Mouse (Mus musculus): ENCODE measurements around the gene Rnaseh2b. TPM values are rescaled to one million over a fixed set of nuclear protein-coding genes. Genes with fewer than 3 reads are reported as not detected.

The Rnaseh2b gene
- total RNA-seq (2021), result 10 to 100 TPM; 14.3 to 17.9 TPM
- long read RNA-seq, experiment 1, transcript Rnaseh2b-201 (11 exons, 1,494 nt), result major isoform, 5 of 11 reads
- long read RNA-seq, experiment 1, partial matches to known transcripts, result 2 of 11 reads
- long read RNA-seq, experiment 1, other reads (novel, unspliced or antisense), result 4 of 11 reads
- long read RNA-seq, experiment 2, transcript Rnaseh2b-201 (11 exons, 1,494 nt), result major isoform, 10 of 17 reads
- long read RNA-seq, experiment 2, partial matches to known transcripts, result 0 of 17 reads
- long read RNA-seq, experiment 2, other reads (novel, unspliced or antisense), result 7 of 17 reads

DNA sequence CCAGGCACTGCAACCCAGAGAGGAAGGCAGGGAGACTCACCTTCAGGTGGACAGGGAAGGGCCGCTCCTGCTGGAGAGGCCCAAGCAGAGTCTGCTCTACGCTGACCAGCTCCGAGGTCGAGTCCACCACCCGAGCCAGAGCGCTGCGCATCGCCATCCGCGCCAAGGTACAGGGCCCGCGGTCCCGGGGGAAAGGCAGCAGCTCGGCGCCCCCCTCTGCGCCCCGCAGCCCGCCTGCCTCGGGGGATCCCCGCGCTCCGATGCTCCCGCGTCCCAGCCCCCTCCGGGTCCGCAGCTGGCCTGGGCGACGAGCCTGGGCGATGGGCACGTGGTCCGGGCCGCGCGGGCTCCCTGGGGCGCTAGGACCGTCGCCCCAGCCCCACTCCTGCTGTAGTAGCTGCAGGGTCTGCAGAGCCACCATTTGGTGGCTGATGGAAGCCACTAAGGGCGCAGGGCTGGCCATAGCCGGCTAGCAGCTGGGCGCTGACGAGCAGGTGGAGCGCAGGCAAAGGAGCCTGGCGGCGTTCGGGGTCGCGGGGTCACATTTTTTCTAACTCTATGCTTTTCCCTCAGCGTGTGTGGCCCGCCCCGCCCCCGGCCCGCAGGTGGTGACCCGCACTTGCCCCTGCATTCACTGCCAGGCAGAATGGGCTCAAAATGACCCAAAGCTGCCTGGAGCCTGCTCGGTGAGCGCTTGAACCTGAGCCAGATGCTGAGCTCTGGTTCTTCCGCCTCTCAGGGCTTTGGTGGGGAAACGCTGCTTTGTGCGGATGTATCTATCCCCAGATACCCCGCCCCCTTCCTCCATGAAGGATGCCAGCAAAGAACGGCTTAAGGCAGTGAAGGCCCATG, at the start of gene Rnaseh2b, which contains the start of gene Dleu7:
Gene Rnaseh2b (plus strand): TSS at position 102 of the 852 bp plus-strand sequence.
Gene Dleu7 (minus strand): TSS at position 560 of the 852 bp plus-strand sequence.
- DNase-seq (ENCODE audit: low spot score in 2 of 2), result peak; percentile 9 to 24

DNA sequence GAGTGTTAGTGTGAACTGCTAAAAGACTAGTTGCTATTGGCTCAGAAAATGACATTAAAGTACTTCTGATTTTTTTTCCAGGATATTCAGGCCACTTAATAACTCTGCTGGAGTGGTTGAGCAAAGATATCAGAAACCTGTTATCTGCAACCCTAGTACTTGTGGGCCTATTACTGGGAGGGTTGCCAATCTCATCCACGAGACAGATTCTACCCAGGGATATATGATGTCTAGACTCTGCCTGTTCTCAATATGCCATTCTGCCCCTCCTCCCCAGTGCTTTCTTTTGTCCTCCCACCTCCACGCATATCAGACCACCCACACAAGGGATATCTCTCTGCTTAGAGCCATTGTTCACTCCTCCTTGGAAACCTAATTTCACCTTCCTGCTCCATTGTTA, 48.9 kb upstream of the Rnaseh2b start:
- DNase-seq (ENCODE audit: low spot score in 2 of 2), result no peak

DNA sequence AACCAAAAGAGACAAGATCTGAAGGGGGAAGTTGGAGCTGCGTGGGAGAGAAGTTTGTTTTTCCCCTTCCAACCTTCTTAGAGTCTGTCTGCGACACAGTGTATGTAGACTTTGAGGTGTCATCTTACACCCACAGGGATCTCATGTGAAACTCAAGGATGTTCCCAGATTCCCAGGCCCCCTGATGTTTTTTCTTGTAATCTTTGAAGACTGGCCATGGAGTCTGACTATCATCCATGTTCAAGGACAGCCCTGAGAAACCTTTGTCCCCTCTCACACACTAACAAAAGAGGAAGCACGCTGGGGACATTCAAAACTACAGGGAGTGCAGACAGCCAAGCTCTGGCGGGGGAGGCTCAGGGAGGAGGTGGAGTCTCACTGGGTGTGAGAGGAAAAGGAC, 46.8 kb upstream of the Rnaseh2b start:
- no peak for DNase-seq (ENCODE audit: low spot score in 2 of 2)

DNA sequence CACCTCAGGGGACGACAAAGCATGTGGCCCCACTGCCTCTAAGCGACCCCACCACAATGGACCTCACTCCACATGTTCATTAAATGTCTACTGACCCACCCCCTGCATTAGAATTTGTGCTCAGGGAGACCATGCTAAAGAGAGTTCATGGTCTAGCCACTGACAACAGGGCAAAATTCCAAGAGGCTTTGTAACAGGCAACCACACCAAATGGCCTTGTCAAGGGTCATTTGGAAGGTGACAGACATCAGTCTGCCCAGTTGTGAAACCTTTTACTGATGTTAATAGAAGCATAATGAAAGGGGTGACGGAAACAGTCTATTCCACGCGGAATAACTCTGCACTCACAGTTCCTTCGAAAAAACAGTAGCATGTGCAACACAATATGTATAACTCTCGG, 44.0 kb upstream of the Rnaseh2b start:
- DNase-seq (ENCODE audit: low spot score in 2 of 2), result no peak

DNA sequence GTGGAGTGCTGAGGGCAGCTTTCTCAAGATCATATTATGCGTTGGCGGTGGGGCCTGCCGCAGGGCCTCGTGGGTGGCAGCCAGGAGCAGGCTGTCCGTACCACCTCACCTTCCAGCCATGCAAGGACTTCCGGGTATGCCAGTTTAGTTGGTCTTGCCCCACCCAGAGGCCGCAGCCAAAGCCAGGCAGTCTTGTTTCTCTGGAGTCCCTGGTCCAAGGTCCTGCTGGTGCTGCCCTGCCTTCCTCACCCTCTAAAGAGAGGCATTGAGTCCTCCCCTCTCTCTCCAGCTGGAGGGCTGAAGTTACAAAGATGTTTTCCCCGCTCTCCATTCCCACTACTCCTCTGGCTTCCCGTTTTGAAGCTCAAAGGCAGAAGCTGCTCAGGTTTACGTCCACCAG, 43.6 kb upstream of the Rnaseh2b start:
- DNase-seq (ENCODE audit: low spot score in 2 of 2), result no peak

DNA sequence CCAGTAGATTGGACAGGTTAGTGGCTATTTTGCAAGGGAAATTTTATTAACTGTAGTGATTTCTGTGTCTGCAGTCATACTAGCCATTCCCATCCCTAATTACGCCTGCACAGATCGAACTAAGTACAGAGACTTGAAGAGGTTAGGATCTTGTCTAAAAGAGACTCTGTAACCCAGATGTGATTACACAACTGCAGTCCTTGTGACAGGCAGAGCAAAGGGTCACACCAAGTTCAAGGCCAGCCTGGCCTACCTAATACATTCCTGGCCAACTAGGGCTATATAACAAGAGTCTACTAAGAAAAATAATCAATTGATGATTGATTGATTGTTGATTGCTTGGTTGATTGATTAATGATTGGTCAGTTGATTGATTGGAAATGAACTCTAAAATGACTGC, 43.1 kb upstream of the Rnaseh2b start:
- no peak for DNase-seq (ENCODE audit: low spot score in 2 of 2)

DNA sequence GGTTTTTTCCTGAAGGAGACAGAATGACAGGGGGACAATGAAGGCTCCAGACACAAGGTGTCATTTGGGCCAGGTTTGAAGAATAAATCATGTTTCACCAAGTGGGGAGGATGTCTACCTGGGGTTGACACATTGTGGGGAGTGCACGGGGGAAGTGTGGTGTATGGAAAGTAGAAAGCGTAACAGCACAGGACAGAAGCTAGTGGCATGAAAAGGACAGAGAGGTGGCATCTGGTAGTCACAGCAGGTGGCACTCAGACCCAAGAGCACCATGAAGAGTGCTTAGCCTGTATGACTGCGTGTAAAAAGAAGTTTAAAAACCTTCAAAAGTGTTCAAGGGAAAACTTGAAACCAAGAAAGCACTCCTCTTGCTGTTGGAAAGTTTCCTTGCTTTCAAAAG, 42.3 kb upstream of the Rnaseh2b start:
- DNase-seq (ENCODE audit: low spot score in 2 of 2), result no peak

DNA sequence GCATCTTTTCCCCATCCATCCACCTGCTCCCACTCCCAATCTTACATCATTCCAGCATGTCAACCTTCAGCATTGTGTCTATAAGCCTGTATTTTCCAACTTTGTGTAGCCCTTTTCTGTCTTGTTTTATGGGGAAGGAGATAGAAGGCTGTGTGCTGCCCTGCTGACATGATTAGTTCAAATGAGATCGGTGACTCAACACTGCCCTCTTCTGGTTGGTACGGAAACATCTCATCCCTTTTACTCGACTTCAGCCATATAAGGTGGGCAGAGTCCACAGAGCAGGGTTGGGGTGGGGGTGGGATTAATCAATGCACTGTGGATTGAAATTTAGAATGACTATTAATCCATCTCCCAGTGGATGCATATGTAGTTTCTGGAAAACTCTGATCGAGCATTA, 40.4 kb upstream of the Rnaseh2b start:
- DNase-seq (ENCODE audit: low spot score in 2 of 2), result peak; percentile 69 to 86

DNA sequence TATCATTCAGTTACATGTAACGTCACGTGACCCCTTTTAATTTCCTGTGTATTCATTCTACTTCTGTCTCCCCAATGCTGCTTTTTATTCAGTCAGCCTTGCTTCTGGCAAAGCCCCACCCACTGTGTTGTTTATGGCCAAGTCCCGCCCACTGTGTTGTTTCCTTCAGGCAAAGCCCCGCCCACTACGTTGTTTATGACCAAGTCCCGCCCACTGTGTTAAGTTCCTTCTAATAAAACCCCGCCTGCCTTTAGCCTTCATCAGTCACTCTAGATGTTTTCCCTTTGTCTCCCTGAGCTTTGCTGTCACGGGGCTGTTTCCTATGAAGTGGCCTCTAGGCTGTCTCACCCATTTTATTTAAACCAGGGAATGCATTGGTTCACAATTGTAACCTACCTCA, 38.0 kb upstream of the Rnaseh2b start:
- no peak for DNase-seq (ENCODE audit: low spot score in 2 of 2)

DNA sequence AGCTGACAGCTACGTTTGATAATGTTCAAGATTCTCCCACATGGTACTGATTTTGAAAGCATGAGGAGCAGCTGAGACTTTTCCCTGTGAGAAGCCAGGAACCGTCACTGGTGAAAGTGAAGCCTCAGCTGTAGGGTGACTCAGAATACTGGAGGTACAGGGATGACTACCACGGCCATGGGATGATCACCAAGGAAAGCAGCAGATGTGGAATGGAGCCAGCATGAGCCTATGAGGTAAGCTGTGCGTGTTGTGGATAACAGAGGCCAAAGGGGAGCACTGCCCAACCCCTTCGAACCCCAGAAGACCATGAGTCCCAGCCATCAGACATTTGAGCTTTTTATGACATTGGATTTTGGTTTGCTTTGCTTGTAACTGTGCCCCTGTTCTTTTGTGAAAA, 36.3 kb upstream of the Rnaseh2b start:
- DNase-seq (ENCODE audit: low spot score in 2 of 2), result no peak

DNA sequence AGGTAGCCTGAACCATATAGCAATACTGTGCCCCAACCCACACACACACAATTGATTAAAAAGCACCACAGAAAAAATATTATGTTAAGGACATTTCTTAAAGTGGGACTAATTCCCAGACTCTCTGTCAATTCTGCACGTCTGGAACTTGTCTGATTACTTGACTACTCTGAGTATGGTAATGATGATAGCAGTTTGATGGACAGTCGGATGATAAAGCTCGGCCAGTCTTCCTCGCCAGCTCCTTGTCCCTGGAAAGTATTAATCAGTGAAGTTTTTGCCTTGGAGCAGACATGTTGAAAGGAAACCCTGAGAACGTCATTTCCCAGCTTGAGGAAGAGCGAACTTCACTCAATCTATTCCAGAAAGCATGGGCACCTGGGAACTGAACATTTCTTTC, 34.3 kb upstream of the Rnaseh2b start:
- no peak for DNase-seq (ENCODE audit: low spot score in 2 of 2)

DNA sequence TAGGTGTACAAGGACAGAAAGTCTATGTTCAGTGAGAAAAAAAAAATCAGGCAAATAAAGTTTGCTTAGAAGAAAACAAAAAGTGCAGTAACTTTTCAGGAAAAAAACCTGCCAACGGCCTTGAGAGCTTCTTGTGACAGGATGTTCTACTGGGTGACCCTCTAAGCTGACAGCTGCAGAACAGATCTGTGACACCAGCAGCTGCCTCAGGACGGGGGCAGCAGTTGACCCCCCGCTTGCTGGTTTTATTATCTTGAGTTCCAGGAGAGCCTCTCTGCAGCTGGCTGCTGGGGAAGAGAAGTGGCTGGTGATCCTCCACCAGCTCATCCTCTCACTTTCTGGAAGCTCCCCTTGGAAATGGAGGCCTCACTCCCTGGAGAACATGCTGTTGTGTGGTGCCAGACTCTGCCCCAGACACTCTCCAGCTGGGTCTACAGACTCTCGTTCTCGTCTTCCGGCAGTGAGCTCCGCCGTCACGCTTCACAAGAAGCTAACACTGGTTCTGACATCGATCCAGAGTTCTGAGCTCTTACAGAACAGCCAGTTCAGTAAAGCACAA, 33.3 kb upstream of the Rnaseh2b start:
- DNase-seq (ENCODE audit: low spot score in 2 of 2), result no peak

DNA sequence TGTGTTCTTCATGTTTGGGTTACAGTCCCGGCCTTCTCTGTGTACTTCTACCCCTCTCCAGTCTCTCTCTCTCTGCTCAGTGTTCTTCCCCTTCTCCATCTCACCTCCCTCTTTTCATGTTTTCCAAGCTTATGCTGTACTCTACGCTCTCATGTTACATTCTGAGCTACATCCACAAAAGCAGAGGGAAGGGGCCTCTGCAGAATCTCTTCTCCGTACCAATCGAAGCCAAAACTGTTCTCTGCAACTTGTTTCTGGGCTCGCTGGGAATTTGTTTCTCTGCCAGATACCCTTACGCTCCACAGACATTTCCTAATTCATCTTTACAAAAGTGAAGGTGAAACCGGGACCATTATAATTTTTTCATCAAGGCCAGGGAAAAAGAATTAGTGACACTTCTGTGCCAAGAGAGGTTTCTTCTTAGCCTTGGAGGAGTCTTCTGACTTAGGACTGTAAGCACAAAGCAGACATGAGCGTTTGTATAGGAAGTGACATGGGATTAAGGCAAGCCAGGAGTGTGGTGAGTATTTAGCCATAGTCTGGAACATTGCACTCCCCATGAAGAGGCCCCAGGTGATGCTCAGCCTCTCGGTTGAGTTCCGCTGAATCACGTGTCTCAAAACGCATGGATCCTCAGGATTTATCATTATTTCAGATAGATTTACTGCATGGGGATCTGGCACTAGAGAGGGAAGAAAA, 21.5 kb upstream of the Rnaseh2b start:
- DNase-seq (ENCODE audit: low spot score in 2 of 2), result no peak

DNA sequence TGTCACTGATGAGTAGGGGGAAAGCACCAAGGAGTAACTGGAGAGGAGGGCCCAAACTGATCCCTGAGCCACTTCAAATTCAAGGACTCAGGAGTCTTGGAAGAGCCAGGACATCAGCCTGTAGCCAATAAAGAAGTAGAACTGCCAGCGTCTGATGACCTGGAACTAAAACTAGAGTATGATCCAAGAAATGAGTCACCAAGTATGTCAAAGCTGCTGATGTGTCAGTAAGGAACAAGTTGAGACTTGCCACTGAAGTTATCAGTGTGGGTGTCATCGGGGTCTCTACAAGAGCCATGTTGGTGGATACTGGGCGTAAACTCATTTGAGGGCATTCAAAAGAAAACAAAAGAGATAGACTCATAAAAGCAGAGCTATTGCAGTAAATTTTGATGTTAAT, 18.8 kb upstream of the Rnaseh2b start:
- DNase-seq (ENCODE audit: low spot score in 2 of 2), result no peak

DNA sequence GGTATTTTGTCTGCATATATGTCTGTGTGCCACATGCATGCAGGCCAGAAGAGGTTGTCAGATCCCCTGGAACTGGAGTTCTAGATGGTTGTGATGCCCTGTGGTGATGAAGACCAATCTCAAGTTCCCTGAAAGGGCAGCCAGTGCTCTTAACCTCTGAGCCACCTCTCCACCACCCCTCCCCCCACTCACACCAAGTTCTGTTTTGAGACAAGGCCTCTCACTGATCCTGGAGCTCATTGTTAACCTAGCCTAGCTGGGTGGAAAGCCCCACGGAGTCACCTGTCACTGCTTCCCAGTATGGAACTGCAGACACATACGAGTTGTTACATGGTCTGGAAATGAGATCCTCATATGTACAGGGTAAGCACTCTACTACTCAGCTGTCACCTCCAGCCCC, 9.4 kb upstream of the Rnaseh2b start:
- DNase-seq (ENCODE audit: low spot score in 2 of 2), result no peak

DNA sequence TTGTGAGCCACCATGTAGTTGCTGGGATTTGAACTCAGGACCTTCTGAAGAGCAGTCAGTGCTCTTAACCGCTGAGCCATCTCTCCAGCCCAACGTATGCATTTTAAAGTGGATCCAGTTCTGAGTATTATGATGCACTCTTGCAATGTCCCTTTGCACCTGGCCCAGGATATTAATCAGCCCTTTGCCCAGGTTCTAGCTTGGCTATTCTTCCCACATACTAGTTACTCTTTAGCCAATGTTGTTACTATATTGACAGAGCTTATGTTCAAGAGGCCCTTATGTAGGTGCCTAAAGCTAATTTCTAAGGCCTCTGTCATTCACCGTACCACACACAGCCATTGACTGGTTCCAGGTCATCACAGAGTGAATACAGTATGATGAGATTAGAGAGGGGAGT, 3.7 kb upstream of the Rnaseh2b start:
- DNase-seq (ENCODE audit: low spot score in 2 of 2), result no peak

DNA sequence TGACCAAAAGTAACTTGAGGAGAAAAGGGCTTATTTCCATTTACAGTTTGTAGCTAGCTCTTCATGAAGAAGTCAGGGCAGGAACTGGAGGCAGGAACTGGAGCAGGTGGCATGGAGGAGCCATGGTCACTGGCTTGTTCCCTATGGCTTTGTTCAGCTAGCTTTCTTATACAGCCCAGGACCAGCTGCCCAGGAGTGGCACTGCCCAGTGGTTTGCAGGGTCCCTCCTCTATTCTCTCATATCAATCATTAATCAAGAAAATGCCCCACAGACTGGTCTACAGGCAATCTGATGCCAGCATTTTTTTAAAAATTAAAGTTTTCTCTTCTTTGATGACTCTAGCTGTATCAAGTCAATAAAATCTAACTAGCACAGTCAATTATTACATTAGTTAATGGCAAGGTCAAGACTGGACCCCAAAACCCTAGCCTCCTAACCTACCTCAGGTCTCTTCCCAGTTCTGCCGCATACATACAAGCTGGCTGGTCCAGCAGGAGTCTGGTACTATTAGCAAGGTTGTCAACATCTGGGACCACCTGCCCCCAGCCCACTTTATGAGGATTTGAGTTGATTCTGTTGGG, 892 bp upstream of the Rnaseh2b start:
- DNase-seq (ENCODE audit: low spot score in 2 of 2), result no peak

DNA sequence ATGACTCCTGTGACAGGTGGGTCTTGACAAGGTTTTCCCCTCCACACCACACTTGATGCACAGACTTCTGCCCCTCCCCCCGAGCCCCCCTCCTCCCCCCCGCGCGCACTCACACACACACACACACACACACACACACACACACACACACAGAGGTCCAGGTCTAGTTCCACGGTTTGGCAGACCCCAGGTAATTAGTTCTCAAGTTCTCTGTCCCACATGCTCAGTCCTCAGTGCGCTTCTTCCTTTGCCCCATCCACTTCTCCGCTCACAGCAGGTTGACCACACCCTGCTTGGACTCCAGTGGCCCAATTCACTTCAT, 262 bp upstream of the Rnaseh2b start:
- DNase-seq (ENCODE audit: low spot score in 2 of 2), result no peak

DNA sequence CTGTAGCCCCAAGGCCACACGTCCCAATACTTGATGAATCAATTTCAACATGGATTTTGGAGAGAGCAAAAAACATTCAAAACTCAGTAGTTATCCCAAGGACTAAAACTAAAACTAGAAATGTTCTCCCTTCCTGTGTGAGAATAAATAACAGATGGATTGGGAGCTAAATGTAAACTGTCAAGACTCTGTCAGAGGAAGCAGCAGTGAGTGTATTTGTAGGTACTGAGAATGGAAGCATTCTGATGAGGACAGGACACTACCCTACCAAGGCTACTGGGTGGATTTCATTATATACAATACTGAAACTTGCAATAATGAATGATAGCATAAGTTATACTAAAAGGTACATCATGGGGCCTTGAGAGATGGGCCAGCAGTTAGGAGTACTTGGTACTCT, 6.4 kb downstream of the Rnaseh2b start:
- no peak for DNase-seq (ENCODE audit: low spot score in 2 of 2)

DNA sequence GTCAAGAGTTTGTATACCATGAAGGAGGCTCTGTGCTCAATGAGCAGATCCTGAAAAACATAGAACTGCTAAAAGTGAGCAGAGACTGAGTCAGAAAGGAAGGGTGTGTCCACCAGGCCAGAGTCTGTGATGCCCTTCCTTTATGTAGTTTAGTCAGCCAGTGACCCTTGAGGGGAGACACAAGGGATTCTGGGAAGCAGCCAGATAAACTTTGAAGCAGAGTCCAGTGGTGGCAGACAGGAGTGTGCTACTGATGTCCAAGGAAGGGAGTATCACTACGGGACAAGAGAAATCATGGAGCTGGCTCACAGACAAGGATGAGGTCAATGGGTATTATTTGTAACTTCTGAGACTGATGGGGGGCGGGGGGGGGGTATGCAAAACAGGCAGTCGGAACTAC, 7.6 kb downstream of the Rnaseh2b start:
- no peak for DNase-seq (ENCODE audit: low spot score in 2 of 2)

DNA sequence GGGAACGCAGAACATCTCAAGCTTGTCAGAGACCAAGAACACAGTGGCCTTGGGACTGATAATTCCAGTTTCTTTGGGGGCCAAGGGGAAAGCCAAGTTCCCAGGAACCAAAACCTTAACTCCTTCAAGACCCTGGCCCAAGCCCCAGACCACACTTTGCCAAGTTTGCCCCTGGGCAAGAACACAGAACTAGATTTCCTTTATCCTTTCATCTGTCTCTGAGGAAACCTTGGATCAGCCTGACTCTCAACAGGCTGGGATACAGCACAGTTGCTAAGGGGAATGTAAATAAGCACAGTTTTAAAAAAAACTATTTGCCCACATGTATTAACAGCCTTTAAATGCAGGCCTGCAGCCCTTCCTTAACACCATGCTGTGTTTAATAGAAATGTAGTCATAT, 15.2 kb downstream of the Rnaseh2b start:
- peak; percentile 10 to 45 for DNase-seq (ENCODE audit: low spot score in 2 of 2)

All from layer of hippocampus, postnatal 14 days (tissue).